Mouse (Mus musculus) intestine, postnatal 0 days (tissue): Measurements from ENCODE around the gene Kng2. TPM values are rescaled to one million over a fixed set of nuclear protein-coding genes. Genes with fewer than 3 reads are reported as not detected.
A peak's percentile ranks its signal among the peaks of the same experiment; 100 is the strongest.
"Not testable (repeated sequence)": the region's sequence is repeated elsewhere in the genome, so short reads cannot be mapped to it uniquely, and the experiment has no call there.

Experiments
- ATAC-seq: fragments of 200-750 bp; cut with Nextera tagmentation; 2 replicates; pipeline ENCODE4 v1.8.0; 2017; ENCODE audit warnings: mild to moderate bottlenecking, moderate TSS enrichment, moderate library complexity
- H3K27ac ChIP-seq: fragments of 300-500 bp; sonication (generic); 2 replicates; pipeline ENCODE4 v1.5.1; 2014; ENCODE audit warnings: mild to moderate bottlenecking, low read depth, low read length, moderate library complexity
- H3K27me3 ChIP-seq: fragments of 300-500 bp; sonication (generic); replicated peaks from 2 replicates; pipeline ENCODE4 v1.6.1; 2014; ENCODE audit warnings: low read length, mixed read lengths; ENCODE audit not compliant: control insufficient read depth, insufficient read depth
- H3K36me3 ChIP-seq: fragments of 300-500 bp; sonication (generic); 2 replicates; pipeline ENCODE4 v1.6.1; 2014; ENCODE audit warnings: mild to moderate bottlenecking, moderate library complexity; ENCODE audit not compliant: control insufficient read depth, insufficient read depth
- H3K4me1 ChIP-seq: fragments of 300-500 bp; sonication (generic); replicated peaks from 2 replicates; pipeline ENCODE4 v1.6.1; 2014; ENCODE audit warnings: antibody characterized with exemption, low read length, mixed read lengths; ENCODE audit not compliant: control insufficient read depth, insufficient read depth
- H3K4me2 ChIP-seq: fragments of 300-500 bp; sonication (generic); replicated peaks from 2 replicates; pipeline ENCODE4 v1.6.1; 2014; ENCODE audit warnings: low read depth, mild to moderate bottlenecking, moderate library complexity
- H3K4me3 ChIP-seq: fragments of 300-500 bp; sonication (generic); 2 replicates; pipeline ENCODE4 v1.5.1; 2014; ENCODE audit warnings: low read depth, low read length
- H3K9ac ChIP-seq: fragments of 300-500 bp; sonication (generic); 2 replicates; pipeline ENCODE4 v1.6.1; 2014; ENCODE audit warnings: mild to moderate bottlenecking, low read depth, low read length
- H3K9me3 ChIP-seq: fragments of 300-500 bp; sonication (generic); 2 replicates; pipeline ENCODE4 v1.6.1; 2016; ENCODE audit warnings: mixed run types; ENCODE audit not compliant: control insufficient read depth
- CTCF ChIP-seq: sonication (generic); IDR thresholded peaks from 2 replicates; pipeline ENCODE4 v1.5.1; 2016; ENCODE audit warnings: low read depth, mild to moderate bottlenecking, control low read depth, antibody characterized with exemption, moderate library complexity
- WGBS: fragments of 180-500 bp; shearing (Covaris S2); extraction: QIAGEN DNeasy Blood & Tissue Kit; methylation state at CpG from one replicate; pipeline ENCODE4 v1.1.7; 2014; 5-methylcytosine and 5-hydroxymethylcytosine counted together
- polyA plus RNA-seq: library from polyadenylated mRNA; unstranded; fragments of >200 nt; fragmentation: Nextera tagmentation; extraction: Ambion mirVana; gene quantifications from 2 replicates; pipeline ENCODE4 v1.2.1, GENCODE M21; 2015

The Kng2 gene
- polyA plus RNA-seq, 1 experiment from 2014 or later, result 1.1 TPM

- no peak within 1 kb of the TSS for H3K27ac ChIP-seq
- H3K9ac ChIP-seq, result no peak within 1 kb of the TSS
- no peak within 1 kb of the TSS for H3K4me2 ChIP-seq
- H3K9me3 ChIP-seq, result no peaks in the 10 kb centered on the region
- no peak for TF ChIP-seq CTCF
- H3K4me3 ChIP-seq, result no peak within 1 kb of the TSS
- H3K27me3 ChIP-seq, result no peaks in the 10 kb centered on the region
- no peaks in the 10 kb centered on the region for H3K4me1 ChIP-seq
- no peak for ATAC-seq
- 94% methylated on average over 6 of the region's 6 CpGs for WGBS
- H3K36me3 ChIP-seq, result no peaks in the 10 kb centered on the region
These were observed 78.4 kb downstream of the Kng2 start, which contains the start of gene Hrg for GRCm38 (mm10) chr16:22950840-22951395. TSS of gene Hrg (plus strand) at chr16:22951072.

GRCm38 (mm10) chr16:22947371-22947770 is 81.9 kb downstream of the Kng2 start:
- Histone ChIP-seq H3K4me3 (no peak overlapping the region), H3K4me1 (no peaks in the 10 kb centered on the region), H3K27ac (no peak overlapping the region), H3K9ac (no peak overlapping the region), H3K9me3 (no peaks in the 10 kb centered on the region), H3K36me3 (no peaks in the 10 kb centered on the region), H3K27me3 (no peaks in the 10 kb centered on the region), H3K4me2 (no peak overlapping the region)
- no peak for ATAC-seq
- no peak for TF ChIP-seq CTCF
- 77% methylated on average over 2 of the region's 2 CpGs for WGBS

GRCm38 (mm10) chr16:22941825-22942476 is 87.3 kb downstream of the Kng2 start:
- not testable (repeated sequence) for H3K4me3 ChIP-seq, H3K4me1 ChIP-seq, H3K36me3 ChIP-seq, H3K27ac ChIP-seq, H3K27me3 ChIP-seq, H3K4me2 ChIP-seq, H3K9me3 ChIP-seq, H3K9ac ChIP-seq
- ATAC-seq, result peak; percentile 64; the same call in 1 of the 2 replicates

- ATAC-seq, result no peak
- Histone ChIP-seq H3K27me3 (no peaks in the 10 kb centered on the region), H3K4me2 (no peak overlapping the region), H3K4me3 (no peak overlapping the region), H3K9ac (no peak overlapping the region), H3K4me1 (no peaks in the 10 kb centered on the region), H3K27ac (no peak overlapping the region), H3K9me3 (no peaks in the 10 kb centered on the region), H3K36me3 (no peaks in the 10 kb centered on the region)
- no peak for TF ChIP-seq CTCF
- 73% methylated on average over 8 of the region's 8 CpGs for WGBS
These were observed 90.1 kb downstream of the Kng2 start for GRCm38 (mm10) chr16:22939120-22939695.

- Histone ChIP-seq H3K9ac (no peak overlapping the region), H3K9me3 (no peaks in the 10 kb centered on the region), H3K4me2 (no peak overlapping the region), H3K36me3 (no peaks in the 10 kb centered on the region), H3K27me3 (no peaks in the 10 kb centered on the region), H3K4me3 (no peak overlapping the region), H3K4me1 (no peaks in the 10 kb centered on the region), H3K27ac (no peak overlapping the region)
- 57% methylated on average over 2 of the region's 2 CpGs for WGBS
- no peak for TF ChIP-seq CTCF
- ATAC-seq, result no peak
These were observed 90.7 kb downstream of the Kng2 start for GRCm38 (mm10) chr16:22938541-22938940.

- no peaks in the 10 kb centered on the region for H3K27me3 ChIP-seq
- no peaks in the 10 kb centered on the region for H3K36me3 ChIP-seq
- H3K4me3 ChIP-seq, result no peak overlapping the region
- WGBS, result 85% methylated on average over 12 of the region's 12 CpGs
- ATAC-seq, result no peak
- H3K4me2 ChIP-seq, result no peak overlapping the region
- H3K9ac ChIP-seq, result no peak overlapping the region
- no peak for TF ChIP-seq CTCF
- no peaks in the 10 kb centered on the region for H3K9me3 ChIP-seq
- H3K27ac ChIP-seq, result no peak overlapping the region
- H3K4me1 ChIP-seq, result no peaks in the 10 kb centered on the region
These were observed 91.7 kb downstream of the Kng2 start for GRCm38 (mm10) chr16:22937631-22938030.

Other genes with a start within 250 kb of the Kng2 start
- not detected in 2 replicates for gene Crygs, start 217.9 kb downstream of the Kng2 start, polyA plus RNA-seq
- 14.0 and 14.7 TPM in 2 replicates for gene Tbccd1, start 171.8 kb downstream of the Kng2 start, polyA plus RNA-seq
- gene Dnajb11, start 171.6 kb downstream of the Kng2 start, polyA plus RNA-seq, result 119 and 122 TPM in 2 replicates
- gene Ahsg, start 138.2 kb downstream of the Kng2 start, polyA plus RNA-seq, result 0.55 and 1.6 TPM in 2 replicates
- not detected in 2 replicates for gene Fetub, start 111.1 kb downstream of the Kng2 start, polyA plus RNA-seq
- not detected in 2 replicates for gene Hrg, start 78.4 kb downstream of the Kng2 start, polyA plus RNA-seq
- gene Kng1, start 28.4 kb upstream of the Kng2 start, polyA plus RNA-seq, result 1.7 and 2.4 TPM in 2 replicates
- gene Eif4a2, start 78.0 kb upstream of the Kng2 start, polyA plus RNA-seq, result 101 and 109 TPM in 2 replicates
- gene Rfc4, start 98.3 kb upstream of the Kng2 start, polyA plus RNA-seq, result 39.6 and 40.7 TPM in 2 replicates
- not detected in 2 replicates for gene Adipoq, start 117.1 kb upstream of the Kng2 start, polyA plus RNA-seq
- gene St6gal1, start 195.3 kb upstream of the Kng2 start, polyA plus RNA-seq, result 6.0 and 6.8 TPM in 2 replicates